11 mouse cellular contexts compared by ENCODE assay signal in the genomic region with DNA sequence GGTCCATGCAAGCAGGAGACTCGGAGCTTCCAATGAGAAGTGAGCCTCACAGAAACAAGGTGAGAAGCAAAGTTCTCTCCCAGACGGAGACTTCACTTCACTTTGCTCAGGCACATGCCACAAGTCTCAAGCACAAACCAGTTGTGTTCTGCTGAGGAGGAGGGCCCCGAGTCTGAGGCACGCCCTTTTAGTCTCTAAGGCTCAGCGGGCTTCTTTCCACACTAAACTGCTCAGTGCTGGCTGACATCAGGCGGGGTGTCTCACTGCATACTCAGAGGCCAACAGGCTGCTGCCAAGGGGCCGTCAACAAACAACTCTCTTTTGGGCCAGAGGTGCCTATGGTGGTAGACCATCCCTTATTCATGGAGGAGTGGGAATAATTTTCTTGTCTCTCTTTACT.
DNase-seq lines count a peak whose midpoint lies in the region; ATAC-seq lines count a peak whose summit lies in the region.
"Had no signal": no experiment of that assay in that cellular context is flagged by ENCODE, and none has a peak within 500 bp of the region (broad histone marks: within the 10 kb centered on the region; RNA-seq: fewer than 3 reads in every experiment).

No protein-coding gene starts in this region.

- WGBS in embryonic facial prominence, embryonic 12.5 days = 42% methylated on average over 7 of the region's 7 CpGs
- WGBS in embryonic facial prominence, embryonic 10.5 days = 41% methylated on average over 7 of the region's 7 CpGs

- H3K4me3 ChIP-seq in embryonic facial prominence, embryonic 12.5 days = no peak overlapping the region
- no peak overlapping the region for H3K4me3 ChIP-seq in embryonic facial prominence, embryonic 10.5 days
- H3K4me3 ChIP-seq: forebrain, embryonic 15.5 days; hindbrain, embryonic 13.5 days had no signal

- no peaks in the 10 kb centered on the region for H3K9me3 ChIP-seq in embryonic facial prominence, embryonic 12.5 days
- no peaks in the 10 kb centered on the region for H3K9me3 ChIP-seq in embryonic facial prominence, embryonic 10.5 days
- H3K9me3 ChIP-seq: forebrain, embryonic 15.5 days; hindbrain, embryonic 13.5 days had no signal

- no peaks in the 10 kb centered on the region for H3K4me1 ChIP-seq in embryonic facial prominence, embryonic 12.5 days
- H3K4me1 ChIP-seq in embryonic facial prominence, embryonic 10.5 days = peaks cover 7% of the 10 kb centered on the region; the same call in 1 of the 2 replicates
- H3K4me1 ChIP-seq: forebrain, embryonic 15.5 days had no signal

- H3K36me3 ChIP-seq in embryonic facial prominence, embryonic 12.5 days = no peaks in the 10 kb centered on the region
- peaks cover 9% of the 10 kb centered on the region; the same call in 1 of the 2 replicates for H3K36me3 ChIP-seq in embryonic facial prominence, embryonic 10.5 days (replicated peaks)
- H3K36me3 ChIP-seq: forebrain, embryonic 15.5 days; hindbrain, embryonic 13.5 days had no signal

- H3K27ac ChIP-seq in embryonic facial prominence, embryonic 12.5 days = no peak overlapping the region
- H3K27ac ChIP-seq in embryonic facial prominence, embryonic 10.5 days (replicated peaks) = no peak overlapping the region
- H3K27ac ChIP-seq: forebrain, embryonic 15.5 days; hindbrain, embryonic 13.5 days had no signal

- 0 out of 2 replicates have a peak, but pooled peaks have one; percentile 28 for ATAC-seq in embryonic facial prominence, embryonic 12.5 days (ENCODE audit: insufficient number of reproducible peaks, insufficient read depth, low FRiP score, low TSS enrichment)
- ATAC-seq: forebrain, embryonic 15.5 days had no signal

- no peak overlapping the region for H3K4me2 ChIP-seq in embryonic facial prominence, embryonic 12.5 days (replicated peaks)
- H3K4me2 ChIP-seq: forebrain, embryonic 15.5 days; hindbrain, embryonic 13.5 days had no signal

- no peak overlapping the region for H3K9ac ChIP-seq in embryonic facial prominence, embryonic 12.5 days
- H3K9ac ChIP-seq: forebrain, embryonic 15.5 days; hindbrain, embryonic 13.5 days had no signal

- H3K27me3 ChIP-seq in embryonic facial prominence, embryonic 12.5 days = no peaks in the 10 kb centered on the region
- H3K27me3 ChIP-seq in embryonic facial prominence, embryonic 10.5 days (replicated peaks; ENCODE audit: low read depth, poor library complexity, severe bottlenecking) = no peaks in the 10 kb centered on the region
- H3K27me3 ChIP-seq: forebrain, embryonic 15.5 days; hindbrain, embryonic 13.5 days had no signal

- DNase-seq in embryonic facial prominence, embryonic 10.5 days (ENCODE audit: low spot score) = no peak
- peak; percentile 18 to 31 for DNase-seq in kidney, postnatal 4 days
- DNase-seq in kidney, postnatal 10 days = no peak
- peak; percentile 16 for DNase-seq in gastrocnemius, postnatal 25 days
- peak; percentile 32 for DNase-seq in skeletal muscle tissue, adult 2 months (ENCODE audit: low read depth, low spot score)
- no peak for DNase-seq in cerebellum, adult 11 months
- no peak for DNase-seq in c-Kit-positive CD71-positive TER-119-positive erythroid progenitor cells, embryonic 14.5 days (ENCODE audit: low spot score)
- DNase-seq: thymus, postnatal 4 days had no signal

Comparison
In these comparisons a context has a peak if more than half of its experiments do, and no peak if none do; other contexts are left out.
1. DNase-seq: peak in kidney, postnatal 4 days (2 of 2), gastrocnemius, postnatal 25 days (single experiment) and skeletal muscle tissue, adult 2 months (single experiment); none in embryonic facial prominence, embryonic 10.5 days (single experiment), kidney, postnatal 10 days (single experiment), cerebellum, adult 11 months (single experiment) and c-Kit-positive CD71-positive TER-119-positive erythroid progenitor cells, embryonic 14.5 days (single experiment).